Mouse (Mus musculus) C2C12 (cell line): ENCODE data around the gene Foxo3.

ENCODE experiments used
- CTCF ChIP-seq: IDR thresholded peaks from one replicate; pipeline ENCODE4 v1.5.1; 2011; ENCODE audit not compliant: control insufficient read depth, insufficient read depth, insufficient read length
- MAX ChIP-seq: IDR thresholded peaks from one replicate; pipeline ENCODE4 v1.6.1; 2011; ENCODE audit warnings: mild to moderate bottlenecking, control low read depth

DNA sequence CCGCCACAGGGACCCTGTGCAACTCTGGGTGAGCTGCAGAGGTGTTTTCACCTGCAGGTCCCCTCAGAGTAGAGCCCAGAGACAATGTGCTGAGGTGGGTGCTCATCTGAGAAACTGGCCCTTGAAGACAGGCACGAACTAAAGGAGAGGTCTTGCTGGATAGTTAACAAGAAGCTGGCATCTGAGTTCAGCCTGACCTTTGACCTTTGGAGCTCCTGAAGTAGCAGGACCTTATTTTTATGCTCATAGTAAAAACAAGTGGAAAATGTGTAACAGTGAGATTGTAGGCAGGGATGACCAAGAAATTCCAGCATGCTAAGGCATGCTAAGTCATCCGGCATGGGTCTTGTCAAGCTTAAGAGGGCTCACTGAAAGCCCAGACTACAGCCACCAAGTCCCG is 82.6 kb downstream of the Foxo3 start:
- TF ChIP-seq CTCF: no peak
- TF ChIP-seq MAX: no peak
